Mouse (Mus musculus) myocyte (in vitro differentiated cells): ENCODE results near the gene Triml1.

Experiments used
- MAX ChIP-seq: IDR thresholded peaks from one replicate; pipeline ENCODE4 v1.6.1; 2011; ENCODE audit warnings: low read depth, mild to moderate bottlenecking, control low read depth
- MYOG ChIP-seq, 3 experiments: IDR thresholded peaks; one replicate each; pipeline ENCODE4 v1.6.1; 2011; ENCODE audit warnings: control low read depth in 2 of 3, low read depth in 2 of 3, mild to moderate bottlenecking in 2 of 3; ENCODE audit not compliant: insufficient read length in 2 of 3, control insufficient read depth in 1 of 3, insufficient read depth in 1 of 3
- USF1 ChIP-seq: IDR thresholded peaks from one replicate; pipeline ENCODE4 v1.6.1; 2011; ENCODE audit warnings: low read depth, mild to moderate bottlenecking, control low read depth, moderate library complexity

DNA sequence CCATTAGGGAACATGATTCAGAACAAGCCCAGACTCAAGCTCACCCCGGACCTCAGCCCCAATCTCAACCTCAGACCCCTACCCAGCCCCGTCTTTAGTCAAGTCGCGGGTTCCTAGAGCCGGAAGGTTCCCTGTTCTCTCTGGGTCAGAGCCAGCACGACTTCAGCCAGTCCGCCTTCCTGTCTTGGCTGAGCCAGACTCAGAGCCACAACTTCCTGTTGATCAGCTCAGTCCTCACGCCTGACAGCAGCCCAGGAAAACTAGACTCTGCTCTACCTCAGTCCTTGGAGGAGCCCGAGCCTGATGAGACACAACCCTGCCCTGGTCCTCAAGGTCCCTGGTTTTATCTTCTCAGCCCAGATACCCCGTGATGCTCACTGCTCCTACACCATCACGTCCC, 22.0 kb upstream of the Triml1 start:
- TF ChIP-seq MYOG (IDR thresholded peaks at IDR 0.05; ENCODE audit: control insufficient read depth in 1 of 3, insufficient read depth in 1 of 3, insufficient read length in 2 of 3, low read depth in 2 of 3) (no peak), MAX (no peak), USF1 (no peak)
